In genomic region chr4:59756332-59757082, GRCm38 (mm10) we compare ENCODE assay signal across 8 mouse cellular contexts. TPM values are rescaled to one million over a fixed set of nuclear protein-coding genes. Genes with fewer than 3 reads are reported as not detected.
DNase-seq lines count a peak whose midpoint lies in the region; ATAC-seq and TF ChIP-seq lines count a peak whose summit lies in the region.

No protein-coding gene starts in this region.

- no peak for TF ChIP-seq CTCF in lung, adult 2 months (IDR thresholded peaks at IDR 0.05; ENCODE audit: insufficient read depth, low read length)
- no peak for TF ChIP-seq CTCF in layer of hippocampus, adult 2 months (conservative IDR thresholded peaks at IDR 0.05)
- TF ChIP-seq CTCF in thymus, adult 2 months (IDR thresholded peaks at IDR 0.05; ENCODE audit: borderline replicate concordance, control insufficient read depth, extremely low read depth, insufficient read depth, low read length, poor library complexity), result no peak

- H3K4me2 ChIP-seq in hindbrain, embryonic 14.5 days (replicated peaks), result no peak overlapping the region

- H3K4me1 ChIP-seq in lung, adult 2 months (ENCODE audit: control insufficient read depth, insufficient read depth, low read length), result peaks cover 4% of the 10 kb centered on the region
- H3K4me1 ChIP-seq in hindbrain, embryonic 14.5 days (replicated peaks; ENCODE audit: control insufficient read depth, insufficient read depth, low read length), result peaks cover 6% of the 10 kb centered on the region; the same call in 1 of the 2 replicates
- H3K4me1 ChIP-seq in thymus, adult 2 months (replicated peaks; ENCODE audit: control insufficient read depth, insufficient read depth, low read length), result no peaks in the 10 kb centered on the region

- H3K9me3 ChIP-seq in hindbrain, embryonic 14.5 days (ENCODE audit: control insufficient read depth, low read length), result no peaks in the 10 kb centered on the region

- H3K27ac ChIP-seq in layer of hippocampus, adult 2 months, result 0 out of 2 replicates have a peak overlapping the region, but pooled peaks have one; percentile 12
- H3K27ac ChIP-seq in hindbrain, embryonic 14.5 days, result no peak overlapping the region
- H3K27ac ChIP-seq in thymus, adult 2 months (ENCODE audit: control insufficient read depth, insufficient read depth, low read length), result no peak overlapping the region

- no peak overlapping the region for H3K9ac ChIP-seq in hindbrain, embryonic 14.5 days

- peaks cover 17% of the 10 kb centered on the region for H3K36me3 ChIP-seq in hindbrain, embryonic 14.5 days (replicated peaks; ENCODE audit: control insufficient read depth, insufficient read depth)
- H3K36me3 ChIP-seq in thymus, adult 2 months (ENCODE audit: control insufficient read depth, insufficient read depth, low read length), result no peaks in the 10 kb centered on the region

- ATAC-seq in megakaryocyte progenitor cell, adult 5-6 weeks (replicated peaks; ENCODE audit: poor library complexity), result peak; percentile 72
- no peak for ATAC-seq in hindbrain, embryonic 14.5 days (ENCODE audit: low FRiP score)

- DNase-seq in lung, adult 18-20 months, result peak; percentile 39 to 50
- DNase-seq in lung, adult 2 months, result no peak
- peak; percentile 86 to 90 for DNase-seq in cerebellum, adult 18-20 months
- peak; percentile 62 for DNase-seq in gastrocnemius, postnatal 25 days
- peak; percentile 68 to 79 for DNase-seq in layer of hippocampus, adult 2 months (ENCODE audit: low spot score in 2 of 2)
- no peak for DNase-seq in hindbrain, embryonic 14.5 days (ENCODE audit: low spot score)
- DNase-seq in thymus, adult 2 months, result no peak

- WGBS in lung, adult 2 months, result 57% methylated on average over 9 of the region's 9 CpGs
- WGBS in hindbrain, embryonic 14.5 days, result 71% methylated on average over 9 of the region's 9 CpGs
- 93% methylated on average over 9 of the region's 9 CpGs for WGBS in thymus, adult 2 months

- no peak for TF ChIP-seq POLR2A in lung, adult 2 months (IDR thresholded peaks at IDR 0.05; ENCODE audit: borderline replicate concordance, extremely low read depth, low read depth, low read length)
- TF ChIP-seq POLR2A in thymus, adult 2 months (IDR thresholded peaks at IDR 0.05; ENCODE audit: control insufficient read depth, extremely low read depth, insufficient read depth, low read length, poor library complexity), result no peak

- no peak overlapping the region for H3K4me3 ChIP-seq in lung, adult 2 months (replicated peaks; ENCODE audit: extremely low read depth, low read depth, low read length)
- no peak overlapping the region for H3K4me3 ChIP-seq in layer of hippocampus, adult 2 months
- H3K4me3 ChIP-seq in hindbrain, embryonic 14.5 days (replicated peaks; ENCODE audit: low read length), result no peak overlapping the region
- H3K4me3 ChIP-seq in thymus, adult 2 months (ENCODE audit: control insufficient read depth, insufficient read depth, low read length), result no peak overlapping the region

- H3K27me3 ChIP-seq in hindbrain, embryonic 14.5 days (ENCODE audit: control insufficient read depth, insufficient read depth, low read length), result no peaks in the 10 kb centered on the region
- no peaks in the 10 kb centered on the region for H3K27me3 ChIP-seq in thymus, adult 2 months (ENCODE audit: control insufficient read depth, insufficient read depth, low read length)

RNA-seq across cellular contexts. Expression of gene Inip, which starts 44.9 kb away (rescaled TPM):
- 6.8 and 8.9 TPM in 2 replicates for polyA plus RNA-seq in lung, adult 2 months (2012; rRNA removed)
- 1 to 10 TPM; 2.7 to 4.2 TPM for total RNA-seq in gastrocnemius, postnatal 25 days (2021)
- 10 to 100 TPM; 23.6 to 25.6 TPM for total RNA-seq in layer of hippocampus, adult 2 months (2021)
- total RNA-seq in megakaryocyte progenitor cell, adult 5-6 weeks (2015), result 54.2 and 65.5 TPM in 2 replicates
- 70.2 and 70.8 TPM in 2 replicates for total RNA-seq in megakaryocyte progenitor cell, adult 5-6 weeks (2017)
- 52.2 and 52.7 TPM in 2 replicates for polyA plus RNA-seq in hindbrain, embryonic 14.5 days (2014; fragmentation: Nextera tagmentation; extraction: Ambion mirVana)
- polyA plus RNA-seq in thymus, adult 2 months (2012; rRNA removed), result 26.7 and 27.8 TPM in 2 replicates

RNA-seq across cellular contexts. Expression of gene Snx30, which starts 49.1 kb away (rescaled TPM):
- polyA plus RNA-seq in lung, adult 2 months (2012; rRNA removed), result 5.1 and 7.0 TPM in 2 replicates
- 1 to 10 TPM; 2.7 to 4.4 TPM for total RNA-seq in gastrocnemius, postnatal 25 days (2021)
- 10 to 100 TPM; 40.3 to 44.6 TPM for total RNA-seq in layer of hippocampus, adult 2 months (2021)
- 13.0 and 16.1 TPM in 2 replicates for total RNA-seq in megakaryocyte progenitor cell, adult 5-6 weeks (2015)
- total RNA-seq in megakaryocyte progenitor cell, adult 5-6 weeks (2017), result 17.9 and 23.8 TPM in 2 replicates
- polyA plus RNA-seq in hindbrain, embryonic 14.5 days (2014; fragmentation: Nextera tagmentation; extraction: Ambion mirVana), result 21.9 and 29.2 TPM in 2 replicates
- polyA plus RNA-seq in thymus, adult 2 months (2012; rRNA removed), result 6.1 and 7.8 TPM in 2 replicates

Comparison
In these comparisons a context has a peak if more than half of its experiments do, and no peak if none do; other contexts are left out.
1. DNase-seq: peak in lung, adult 18-20 months (2 of 2), cerebellum, adult 18-20 months (2 of 2), gastrocnemius, postnatal 25 days (single experiment) and layer of hippocampus, adult 2 months (2 of 2); none in lung, adult 2 months (single experiment), hindbrain, embryonic 14.5 days (single experiment) and thymus, adult 2 months (single experiment).
2. RNA of gene Inip, which starts 44.9 kb away (total RNA-seq): 54.2 to 70.8 TPM in megakaryocyte progenitor cell, adult 5-6 weeks and 23.6 to 25.6 TPM in layer of hippocampus, adult 2 months; 2.7 to 4.2 TPM in gastrocnemius, postnatal 25 days; every median in the first group is over 4 times any median in the second.